Mouse (Mus musculus): Measurements from ENCODE around the gene Gm5148. TPM values are rescaled to one million over a fixed set of nuclear protein-coding genes. Genes with fewer than 3 reads are reported as not detected.

Gene Gm5148
- total and polyA plus RNA-seq, 3 experiments: 1.0 to 147 TPM; not detected in 1

- H3K27me3 ChIP-seq (ENCODE audit: control insufficient read depth in 1 of 2, insufficient read depth in 2 of 2, low read length in 2 of 2): no peaks in the 10 kb centered on the region
- H3K9me3 ChIP-seq (replicated peaks; ENCODE audit: insufficient read depth, low read length): no peaks in the 10 kb centered on the region
- H3K4me3 ChIP-seq (ENCODE audit: control insufficient read depth in 1 of 2, insufficient read depth in 1 of 2, low read depth in 2 of 2, low read length in 2 of 2): no peak overlapping the region
- peaks cover 9 to 50% of the 10 kb centered on the region in 2 experiments for H3K36me3 ChIP-seq (ENCODE audit: control insufficient read depth in 1 of 2, insufficient read depth in 2 of 2, low read length in 2 of 2)
- H3K9ac ChIP-seq (ENCODE audit: control insufficient read depth, low read depth, low read length, poor library complexity, severe bottlenecking): no peak overlapping the region
- no peak overlapping the region for H3K27ac ChIP-seq (ENCODE audit: control insufficient read depth, low read depth, low read length)
- peaks cover 34% of the 10 kb centered on the region for H3K79me2 ChIP-seq (ENCODE audit: control insufficient read depth, insufficient read depth, low read length, poor library complexity)
- DNase-seq (ENCODE audit: low read depth, low spot score): peak; percentile 87
- H3K4me1 ChIP-seq (ENCODE audit: control insufficient read depth in 1 of 2, insufficient read depth in 2 of 2, low read length in 2 of 2): peaks cover 20 to 46% of the 10 kb centered on the region in 2 experiments
- no peak for TF ChIP-seq POLR2A (IDR thresholded peaks at IDR 0.05; ENCODE audit: control insufficient read depth in 1 of 2, insufficient read depth in 1 of 2, low read depth in 1 of 2, low read length in 2 of 2, poor library complexity in 1 of 2)
- no peak for TF ChIP-seq ZC3H11A (IDR thresholded peaks at IDR 0.05; ENCODE audit: low read depth, low read length)
- TF ChIP-seq SIN3A (IDR thresholded peaks at IDR 0.05; ENCODE audit: low read length): peak; percentile 67
- TF ChIP-seq MAZ (IDR thresholded peaks at IDR 0.05; ENCODE audit: low read depth, low read length): 0 out of 2 replicates have a peak, but pooled peaks have one; percentile 35
- TF ChIP-seq HCFC1 (IDR thresholded peaks at IDR 0.05; ENCODE audit: low read depth, low read length): no peak
- peak; percentile 84 to 89 for TF ChIP-seq EP300 (IDR thresholded peaks at IDR 0.05; ENCODE audit: low read depth in 1 of 2, low read length in 2 of 2)
- no peak for TF ChIP-seq RAD21 (IDR thresholded peaks at IDR 0.05; ENCODE audit: low read depth, low read length)
- no peak for TF ChIP-seq MEF2A (IDR thresholded peaks at IDR 0.05; ENCODE audit: extremely low read depth, insufficient replicate concordance, low read depth, low read length, poor library complexity, severe bottlenecking)
- no peak for TF ChIP-seq ZNF384 (IDR thresholded peaks at IDR 0.05; ENCODE audit: low read depth, low read length)
- TF ChIP-seq BHLHE40 (IDR thresholded peaks at IDR 0.05; ENCODE audit: borderline replicate concordance, low read depth, low read length): no peak
- peak; percentile 86 for TF ChIP-seq TCF12 (IDR thresholded peaks at IDR 0.05; ENCODE audit: low read depth, low read length)
- no peak for TF ChIP-seq JUND (IDR thresholded peaks at IDR 0.05; ENCODE audit: low read depth, low read length)
- no peak for TF ChIP-seq GABPA (IDR thresholded peaks at IDR 0.05; ENCODE audit: low read depth, low read length)
- no peak for TF ChIP-seq USF2 (IDR thresholded peaks at IDR 0.05; ENCODE audit: borderline replicate concordance in 1 of 2, insufficient read depth in 1 of 2, low read depth in 1 of 2, low read length in 2 of 2)
- no peak for TF ChIP-seq TBP (IDR thresholded peaks at IDR 0.05; ENCODE audit: low read depth, low read length)
- peak; percentile 82 for TF ChIP-seq GATA1 (IDR thresholded peaks at IDR 0.05; ENCODE audit: low read depth, low read length)
- TF ChIP-seq POLR2AphosphoS5 (IDR thresholded peaks at IDR 0.05; ENCODE audit: borderline replicate concordance, low read depth, low read length): no peak
- no peak for TF ChIP-seq CTCF (IDR thresholded peaks at IDR 0.05 in 2 of 3, conservative IDR thresholded peaks at IDR 0.05 in 1 of 3; ENCODE audit: control insufficient read depth in 1 of 3, insufficient read depth in 1 of 3, low read depth in 2 of 3, low read length in 3 of 3, poor library complexity in 1 of 3, severe bottlenecking in 1 of 3)
- TF ChIP-seq KAT2A (conservative IDR thresholded peaks at IDR 0.05; ENCODE audit: low read depth, low read length): no peak
- TF ChIP-seq MYB (IDR thresholded peaks at IDR 0.05; ENCODE audit: low read depth, low read length): peak; percentile 78
- TF ChIP-seq POLR2AphosphoS2 (IDR thresholded peaks at IDR 0.05; ENCODE audit: low read length): no peak
- peak; percentile 87 for TF ChIP-seq ETS1 (IDR thresholded peaks at IDR 0.05; ENCODE audit: low read depth, low read length)
- TF ChIP-seq NRF1 (IDR thresholded peaks at IDR 0.05; ENCODE audit: insufficient read depth, low read depth, low read length, poor library complexity, severe bottlenecking): no peak
- TF ChIP-seq ELF1 (IDR thresholded peaks at IDR 0.05; ENCODE audit: low read depth, low read length): no peak
- TF ChIP-seq CHD2 (IDR thresholded peaks at IDR 0.05; ENCODE audit: low read length): no peak
- TF ChIP-seq UBTF (IDR thresholded peaks at IDR 0.05; ENCODE audit: borderline replicate concordance, insufficient read depth, low read depth, low read length): no peak
- TF ChIP-seq CHD1 (IDR thresholded peaks at IDR 0.05; ENCODE audit: low read depth, low read length): no peak
- TF ChIP-seq E2F4 (IDR thresholded peaks at IDR 0.05; ENCODE audit: borderline replicate concordance, low read depth, low read length): no peak
- TF ChIP-seq ZKSCAN1 (IDR thresholded peaks at IDR 0.05; ENCODE audit: low read depth, low read length): no peak
- TF ChIP-seq RCOR1 (IDR thresholded peaks at IDR 0.05; ENCODE audit: low read depth, low read length): peak; percentile 99
- TF ChIP-seq SMC3 (IDR thresholded peaks at IDR 0.05; ENCODE audit: low read depth, low read length): peak; percentile 4; the same call in 1 of the 2 replicates
- no peak for TF ChIP-seq ZMIZ1 (IDR thresholded peaks at IDR 0.05; ENCODE audit: low read depth, low read length)
- TF ChIP-seq MYC (IDR thresholded peaks at IDR 0.05; ENCODE audit: low read depth, low read length): no peak
- 0 out of 2 replicates have a peak, but pooled peaks have one; percentile 22 for TF ChIP-seq MXI1 (IDR thresholded peaks at IDR 0.05; ENCODE audit: low read depth, low read length)
- TF ChIP-seq USF1 (IDR thresholded peaks at IDR 0.05; ENCODE audit: low read depth, low read length): no peak
- TF ChIP-seq NELFE (IDR thresholded peaks at IDR 0.05; ENCODE audit: low read depth, low read length): no peak
- peak; percentile 85 for TF ChIP-seq TAL1 (IDR thresholded peaks at IDR 0.05; ENCODE audit: low read length)
These were observed 49.2 kb downstream of the Gm5148 start for GRCm38 (mm10) chr3:37675056-37675525.

Measured in MEL (cell line).